Mouse (Mus musculus) cerebellum, adult 2 months (tissue): Measurements from ENCODE around the gene Atxn1.

Experiments used
- CTCF ChIP-seq: fragments of 200-500 bp; IDR thresholded peaks from 2 replicates; pipeline ENCODE4 v1.5.1; 2011; ENCODE audit warnings: low read depth, mild to moderate bottlenecking, control low read depth, low read length, moderate library complexity, borderline replicate concordance; ENCODE audit not compliant: insufficient read depth
- POLR2A ChIP-seq: fragments of 200-500 bp; IDR thresholded peaks from 2 replicates; pipeline ENCODE4 v1.6.1; 2011; ENCODE audit warnings: low read length, control low read depth, borderline replicate concordance; ENCODE audit not compliant: insufficient read depth

DNA sequence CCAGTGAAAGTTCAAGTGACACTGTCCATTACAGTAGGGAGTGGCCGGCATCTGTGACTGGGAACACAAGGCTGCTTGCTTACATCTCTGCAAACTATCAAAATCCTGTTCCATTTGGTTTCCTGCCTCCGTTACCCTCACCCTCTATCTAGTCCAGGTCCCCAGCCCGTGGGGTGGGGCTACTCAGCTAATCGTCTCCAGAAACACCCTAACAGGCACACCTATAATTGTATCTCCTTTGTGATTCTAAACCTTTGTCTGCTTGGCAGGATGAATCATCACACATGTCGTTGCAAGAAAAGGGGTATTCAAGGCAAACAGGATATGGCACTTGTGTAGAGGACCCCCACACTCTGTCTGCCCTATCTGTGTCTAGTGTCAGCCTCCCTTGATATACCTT is 417.3 kb downstream of the Atxn1 start:
- TF ChIP-seq CTCF (no peak), POLR2A (no peak)
